In genomic region chr9:60592363-60592762, GRCm38 (mm10) we compare ENCODE assay signal across 17 mouse cellular contexts.
DNase-seq lines count a peak whose midpoint lies in the region; ATAC-seq and TF ChIP-seq lines count a peak whose summit lies in the region.
"Had no signal": no experiment of that assay in that cellular context is flagged by ENCODE, and none has a peak within 500 bp of the region (broad histone marks: within the 10 kb centered on the region; RNA-seq: fewer than 3 reads in every experiment).

No protein-coding gene starts in this region.

- no peak overlapping the region for H3K9ac ChIP-seq in intestine, embryonic 15.5 days
- H3K9ac ChIP-seq in intestine, postnatal 0 days (ENCODE audit: low read depth, low read length), result no peak overlapping the region
- no peak overlapping the region for H3K9ac ChIP-seq in neural tube, embryonic 13.5 days
- H3K9ac ChIP-seq in stomach, embryonic 16.5 days (ENCODE audit: low read length), result no peak overlapping the region
- H3K9ac ChIP-seq: embryonic facial prominence, embryonic 12.5 days; forebrain, embryonic 13.5 days; hindbrain, embryonic 13.5 days had no signal

- peak overlapping the region; percentile 27; the same call in 1 of the 2 replicates for H3K27ac ChIP-seq in intestine, embryonic 15.5 days
- no peak overlapping the region for H3K27ac ChIP-seq in intestine, postnatal 0 days (ENCODE audit: low read depth, low read length)
- H3K27ac ChIP-seq in left cerebral cortex, adult 2 months, result peak overlapping the region; percentile 64
- peak overlapping the region; percentile 24; the same call in 1 of the 2 replicates for H3K27ac ChIP-seq in neural tube, embryonic 13.5 days (replicated peaks)
- peak overlapping the region; percentile 80 for H3K27ac ChIP-seq in stomach, embryonic 16.5 days (ENCODE audit: low read length)
- H3K27ac ChIP-seq: embryonic facial prominence, embryonic 12.5 days; forebrain, embryonic 13.5 days; hindbrain, embryonic 13.5 days had no signal

- 53% methylated on average over 5 of the region's 5 CpGs for WGBS in intestine, embryonic 15.5 days
- WGBS in intestine, postnatal 0 days, result 73% methylated on average over 5 of the region's 5 CpGs
- WGBS in neural tube, embryonic 13.5 days, result 67% methylated on average over 5 of the region's 5 CpGs
- WGBS in stomach, embryonic 16.5 days, result 64% methylated on average over 5 of the region's 5 CpGs

- ATAC-seq in intestine, embryonic 15.5 days, result no peak
- no peak for ATAC-seq in intestine, postnatal 0 days
- ATAC-seq in neural tube, embryonic 13.5 days (ENCODE audit: low read depth), result no peak
- no peak for ATAC-seq in stomach, embryonic 16.5 days (ENCODE audit: insufficient read depth, low FRiP score)
- ATAC-seq: forebrain, embryonic 13.5 days; midbrain, embryonic 16.5 days had no signal

- no peak for TF ChIP-seq CTCF in intestine, postnatal 0 days (IDR thresholded peaks at IDR 0.05; ENCODE audit: low read depth)
- peak; percentile 14 for TF ChIP-seq CTCF in left cerebral cortex, adult 2 months (IDR thresholded peaks at IDR 0.05)

- no peak overlapping the region for H3K4me2 ChIP-seq in intestine, embryonic 15.5 days (replicated peaks)
- no peak overlapping the region for H3K4me2 ChIP-seq in intestine, postnatal 0 days (replicated peaks; ENCODE audit: low read depth)
- no peak overlapping the region for H3K4me2 ChIP-seq in neural tube, embryonic 13.5 days
- no peak overlapping the region for H3K4me2 ChIP-seq in stomach, embryonic 16.5 days (ENCODE audit: low read depth, low read length)
- H3K4me2 ChIP-seq: embryonic facial prominence, embryonic 12.5 days; forebrain, embryonic 13.5 days; heart, embryonic 11.5 days; hindbrain, embryonic 13.5 days had no signal

- no peaks in the 10 kb centered on the region for H3K4me1 ChIP-seq in intestine, embryonic 15.5 days (replicated peaks)
- no peaks in the 10 kb centered on the region for H3K4me1 ChIP-seq in intestine, postnatal 0 days (replicated peaks; ENCODE audit: control insufficient read depth, insufficient read depth, low read length)
- H3K4me1 ChIP-seq in neural tube, embryonic 13.5 days (replicated peaks), result no peaks in the 10 kb centered on the region
- H3K4me1 ChIP-seq in stomach, embryonic 16.5 days (ENCODE audit: control insufficient read depth, insufficient read depth, low read length), result peaks cover 8% of the 10 kb centered on the region; the same call in 1 of the 2 replicates
- H3K4me1 ChIP-seq: embryonic facial prominence, embryonic 12.5 days; forebrain, embryonic 13.5 days; hindbrain, embryonic 13.5 days had no signal

- no peaks in the 10 kb centered on the region for H3K9me3 ChIP-seq in intestine, embryonic 15.5 days
- H3K9me3 ChIP-seq in intestine, postnatal 0 days (ENCODE audit: control insufficient read depth), result no peaks in the 10 kb centered on the region
- 0 out of 2 replicates have a peak, but pooled peaks cover 3% of the 10 kb centered on the region for H3K9me3 ChIP-seq in neural tube, embryonic 13.5 days
- no peaks in the 10 kb centered on the region for H3K9me3 ChIP-seq in stomach, embryonic 16.5 days (replicated peaks; ENCODE audit: control insufficient read depth, low read length)
- H3K9me3 ChIP-seq: embryonic facial prominence, embryonic 12.5 days; forebrain, embryonic 13.5 days; hindbrain, embryonic 13.5 days had no signal

- H3K4me3 ChIP-seq in intestine, embryonic 15.5 days (replicated peaks), result no peak overlapping the region
- H3K4me3 ChIP-seq in intestine, postnatal 0 days (ENCODE audit: low read depth, low read length), result no peak overlapping the region
- no peak overlapping the region for H3K4me3 ChIP-seq in left cerebral cortex, adult 2 months
- no peak overlapping the region for H3K4me3 ChIP-seq in neural tube, embryonic 13.5 days
- no peak overlapping the region for H3K4me3 ChIP-seq in stomach, embryonic 16.5 days (replicated peaks; ENCODE audit: low read length)
- H3K4me3 ChIP-seq: embryonic facial prominence, embryonic 12.5 days; erythroblast, embryonic 14.5 days; forebrain, embryonic 13.5 days; hindbrain, embryonic 13.5 days had no signal

- no peak for DNase-seq in left cerebral cortex, adult 2 months (ENCODE audit: extremely low spot score in 1 of 2, low spot score in 2 of 2)
- no peak for DNase-seq in left cerebral cortex, postnatal 36 days (ENCODE audit: low spot score in 2 of 2)
- DNase-seq in embryo, embryonic 11 days, result no peak
- DNase-seq: heart, postnatal 14 days; left cerebral cortex, postnatal 4 days; lung, adult 2 months; spleen, adult 18-20 months had no signal

- H3K27me3 ChIP-seq in intestine, embryonic 15.5 days (replicated peaks), result no peaks in the 10 kb centered on the region
- H3K27me3 ChIP-seq in intestine, postnatal 0 days (replicated peaks; ENCODE audit: control insufficient read depth, insufficient read depth, low read length), result no peaks in the 10 kb centered on the region
- no peaks in the 10 kb centered on the region for H3K27me3 ChIP-seq in neural tube, embryonic 13.5 days
- H3K27me3 ChIP-seq in stomach, embryonic 16.5 days (ENCODE audit: control insufficient read depth, insufficient read depth, low read length), result no peaks in the 10 kb centered on the region
- H3K27me3 ChIP-seq: embryonic facial prominence, embryonic 12.5 days; forebrain, embryonic 13.5 days; hindbrain, embryonic 13.5 days had no signal

- intact Hi-C loops in left cerebral cortex, adult 2 months (cut with DNase I), result loop anchor here (2.0 kb wide), 1 partner anchor 348 kb away; no protein-coding TSS in a partner anchor
- intact Hi-C loops in left cerebral cortex, postnatal 36 days (cut with DNase I), result no loop called here

- H3K36me3 ChIP-seq in intestine, embryonic 15.5 days, result no peaks in the 10 kb centered on the region
- peaks cover 5% of the 10 kb centered on the region; the same call in 1 of the 2 replicates for H3K36me3 ChIP-seq in intestine, postnatal 0 days (ENCODE audit: control insufficient read depth, insufficient read depth)
- peaks cover 81% of the 10 kb centered on the region for H3K36me3 ChIP-seq in neural tube, embryonic 13.5 days
- no peaks in the 10 kb centered on the region for H3K36me3 ChIP-seq in stomach, embryonic 16.5 days (ENCODE audit: control insufficient read depth, insufficient read depth, low read length)
